Mouse (Mus musculus): Measurements from ENCODE around the gene Gm9964. TPM values are rescaled to one million over a fixed set of nuclear protein-coding genes. Genes with fewer than 3 reads are reported as not detected.
"Not testable (repeated sequence)": the region's sequence is repeated elsewhere in the genome, so short reads cannot be mapped to it uniquely, and the experiment has no call there.

Gene Gm9964
- total RNA-seq, 2 experiments from 2014 or later = not detected

GRCm38 (mm10) chr11:79299719-79300431, 3.2 kb upstream of the Gm9964 start:
- no peak for DNase-seq

GRCm38 (mm10) chr11:79296167-79296566, 539 bp downstream of the Gm9964 start:
- peak; percentile 13 to 39 for DNase-seq

- DNase-seq = no peak
Observed at GRCm38 (mm10) chr11:79293971-79294370, 2.7 kb downstream of the Gm9964 start.

- no peak for DNase-seq
Observed at GRCm38 (mm10) chr11:79293025-79293424, 3.7 kb downstream of the Gm9964 start.

GRCm38 (mm10) chr11:79292130-79292529, 4.6 kb downstream of the Gm9964 start:
- DNase-seq = no peak

- no peak for DNase-seq
Observed at GRCm38 (mm10) chr11:79291651-79292050, 5.1 kb downstream of the Gm9964 start.

- peak; percentile 38 to 61 for DNase-seq
Observed at GRCm38 (mm10) chr11:79290473-79290872, 6.2 kb downstream of the Gm9964 start.

- no peak for DNase-seq
Observed at GRCm38 (mm10) chr11:79288913-79289640, 7.6 kb downstream of the Gm9964 start.

GRCm38 (mm10) chr11:79288278-79288843, 8.3 kb downstream of the Gm9964 start:
- DNase-seq = no peak

- DNase-seq = no peak
Observed at GRCm38 (mm10) chr11:79287447-79287846, 9.3 kb downstream of the Gm9964 start.

GRCm38 (mm10) chr11:79286305-79286799, 10.4 kb downstream of the Gm9964 start:
- DNase-seq = no peak

- no peak for DNase-seq
Observed at GRCm38 (mm10) chr11:79283350-79284030, 13.2 kb downstream of the Gm9964 start.

GRCm38 (mm10) chr11:79281396-79281795, 15.3 kb downstream of the Gm9964 start:
- peak in 1 of 2 experiments; percentile 41 for DNase-seq

- DNase-seq = no peak
Observed at GRCm38 (mm10) chr11:79279732-79280405, 16.8 kb downstream of the Gm9964 start.

- no peak for DNase-seq
Observed at GRCm38 (mm10) chr11:79273757-79274156, 22.9 kb downstream of the Gm9964 start.

- DNase-seq = no peak
Observed at GRCm38 (mm10) chr11:79273039-79273438, 23.7 kb downstream of the Gm9964 start.

- DNase-seq = no peak
Observed at GRCm38 (mm10) chr11:79267171-79267570, 29.5 kb downstream of the Gm9964 start.

- DNase-seq = no peak
Observed at GRCm38 (mm10) chr11:79264376-79264775, 32.3 kb downstream of the Gm9964 start.

GRCm38 (mm10) chr11:79260126-79260525, 36.6 kb downstream of the Gm9964 start:
- DNase-seq = not testable (repeated sequence)

GRCm38 (mm10) chr11:79258738-79259137, 38.0 kb downstream of the Gm9964 start:
- DNase-seq = no peak

GRCm38 (mm10) chr11:79254391-79255098, 42.2 kb downstream of the Gm9964 start, which contains the start of gene Wsb1:
Gene Wsb1, minus strand, starts transcription at chr11:79254671.
- DNase-seq = peak; percentile 92 to 94
